Mouse (Mus musculus) adipocyte (in vitro differentiated cells): ENCODE measurements around the gene Jag2.

ENCODE experiments used
- DNase-seq: peaks from one replicate; pipeline ENCODE4 v3.0.0-alpha.2; 2016; ENCODE audit warnings: low spot score

Jag2 gene

DNA sequence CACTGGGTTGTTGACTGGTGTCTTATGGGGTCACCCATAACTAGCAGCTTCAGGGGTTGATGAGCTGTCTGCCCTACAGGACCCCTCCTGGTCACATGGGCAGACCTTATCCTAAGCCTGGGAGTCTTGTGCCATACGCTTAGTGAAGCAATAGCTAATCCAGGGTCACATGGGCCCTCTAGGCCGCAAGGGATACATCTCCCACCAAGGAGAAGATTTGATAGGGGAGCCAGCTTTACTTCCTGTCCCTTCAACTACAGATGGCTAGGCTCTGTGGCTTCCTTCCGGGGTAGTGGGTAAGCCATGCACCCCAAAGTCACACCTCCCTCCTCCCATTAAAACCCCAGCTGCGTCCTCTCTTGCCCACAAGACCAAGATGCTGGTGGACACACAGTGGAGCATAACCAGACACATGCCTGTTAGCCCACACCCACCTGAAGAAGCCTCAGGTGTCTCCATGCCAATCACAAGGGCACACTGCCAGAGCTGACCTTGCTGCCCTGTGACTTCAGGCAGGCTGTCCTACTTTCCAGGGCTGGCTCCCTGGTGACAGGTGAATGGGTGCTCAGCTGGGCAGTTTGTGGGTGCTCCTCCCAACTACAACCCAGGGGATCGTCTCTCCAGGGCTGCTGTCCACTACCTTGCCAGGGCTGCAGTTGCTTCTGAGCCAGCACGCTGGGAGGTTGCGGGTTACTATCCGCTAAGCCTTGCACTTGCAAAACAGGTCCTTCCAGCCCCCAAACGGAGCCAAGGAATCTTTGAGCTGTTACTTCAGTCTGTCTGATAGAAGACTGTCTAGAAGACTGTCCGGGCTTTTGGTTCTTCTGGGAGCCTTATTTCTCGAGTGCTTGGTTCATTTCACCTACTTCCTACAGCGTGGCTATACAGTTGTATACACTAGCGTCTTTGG is 61.1 kb downstream of the Jag2 start, which contains the start of gene Gpr132:
Gene Gpr132 (minus strand): TSS at position 51 of the 910 bp plus-strand sequence.
- no peak for DNase-seq

DNA sequence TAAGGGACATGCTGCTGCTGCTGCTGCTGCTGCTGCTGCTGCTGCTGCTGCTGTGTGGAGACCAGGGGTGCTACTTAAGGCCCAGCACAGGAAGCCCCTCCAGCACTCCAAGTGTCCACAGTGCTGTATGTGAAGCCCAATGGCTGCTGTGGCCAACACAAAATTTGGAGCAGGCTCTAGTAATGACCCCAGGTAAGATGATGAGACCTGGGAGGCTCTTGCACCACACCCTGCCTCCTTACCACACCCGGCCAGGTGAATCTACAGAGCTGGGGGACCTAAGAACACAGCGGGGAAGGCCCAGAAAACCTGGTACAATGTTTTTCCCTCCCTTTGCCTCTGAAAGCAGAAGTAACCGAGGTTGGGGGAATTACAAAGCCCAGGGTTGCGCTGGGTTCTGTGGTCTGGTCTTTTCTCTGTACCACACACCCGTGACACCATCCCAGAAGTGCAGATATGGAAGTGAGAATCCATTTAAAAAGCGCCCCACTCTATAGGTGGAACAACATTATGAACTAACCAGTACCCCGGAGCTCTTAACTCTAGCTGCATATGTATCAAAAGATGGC is 62.4 kb downstream of the Jag2 start:
- no peak for DNase-seq

DNA sequence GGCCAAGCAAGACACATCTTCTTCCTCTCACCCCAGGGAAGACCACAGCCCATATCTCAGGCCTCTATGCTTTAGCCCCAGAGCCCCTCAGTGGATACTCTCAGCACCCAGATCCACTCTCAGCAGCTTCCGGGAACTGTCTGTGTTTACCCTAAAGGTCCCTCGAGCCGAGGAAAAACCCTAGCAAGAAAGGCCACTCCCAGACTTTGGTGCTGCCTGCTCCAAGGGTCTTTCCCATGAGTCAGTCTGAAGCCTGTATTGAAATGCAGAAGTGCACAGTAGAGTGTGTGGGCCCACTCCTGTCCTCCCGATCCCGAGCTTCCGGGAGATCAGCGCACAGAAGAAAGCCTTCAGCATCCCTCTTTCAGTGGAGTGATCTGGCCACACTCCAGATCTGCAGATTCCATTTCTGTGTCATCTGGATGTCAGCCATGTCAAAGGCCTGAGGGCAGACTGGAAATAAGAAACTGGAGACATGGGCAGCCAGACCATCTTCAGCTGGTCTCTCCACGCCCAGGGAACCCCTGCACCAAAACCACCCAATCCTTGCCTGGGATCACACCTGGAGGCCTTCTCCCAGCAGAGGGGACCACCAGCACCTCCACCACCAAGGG is 63.0 kb downstream of the Jag2 start:
- DNase-seq, result peak; percentile 30

DNA sequence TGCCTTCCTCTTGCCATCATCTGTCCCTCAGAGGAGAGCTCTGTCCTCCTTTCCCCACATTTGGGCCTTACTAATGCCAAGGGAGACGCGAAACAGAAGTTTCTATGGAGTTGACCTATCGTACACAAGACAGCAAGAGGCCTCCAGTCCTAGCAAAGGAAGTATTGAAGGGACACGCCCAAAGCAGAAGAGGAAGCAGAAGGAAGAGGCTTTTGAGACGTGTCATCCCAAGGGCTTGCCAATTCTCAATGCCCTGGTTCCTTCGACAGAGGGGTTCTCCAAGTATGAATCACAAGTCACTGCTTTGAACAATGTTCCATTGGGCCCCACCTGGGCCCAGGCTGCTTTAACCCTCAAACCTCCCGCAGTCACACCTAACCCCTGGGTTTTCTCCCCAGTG is 64.8 kb downstream of the Jag2 start:
- DNase-seq, result no peak

DNA sequence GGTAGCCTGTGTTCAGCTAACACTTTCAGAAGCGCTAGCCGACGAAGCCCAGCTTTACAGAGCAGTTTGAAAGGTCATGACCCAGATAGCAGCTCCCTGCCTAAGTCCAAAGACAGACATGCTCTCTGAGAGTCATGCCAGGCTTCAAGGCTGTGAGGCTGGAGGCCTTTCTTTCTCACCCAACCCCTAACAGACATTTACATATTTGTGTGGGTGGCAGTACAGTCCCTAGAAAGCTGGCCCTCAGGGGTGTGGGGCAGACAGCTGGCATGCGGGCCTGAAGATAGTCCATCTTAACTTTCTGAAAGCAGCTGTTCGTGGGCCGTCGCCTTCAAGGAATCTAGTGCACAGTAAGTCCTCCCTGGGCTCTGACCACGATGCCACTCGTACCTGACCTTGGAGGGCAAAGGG is 67.7 kb downstream of the Jag2 start:
- no peak for DNase-seq

DNA sequence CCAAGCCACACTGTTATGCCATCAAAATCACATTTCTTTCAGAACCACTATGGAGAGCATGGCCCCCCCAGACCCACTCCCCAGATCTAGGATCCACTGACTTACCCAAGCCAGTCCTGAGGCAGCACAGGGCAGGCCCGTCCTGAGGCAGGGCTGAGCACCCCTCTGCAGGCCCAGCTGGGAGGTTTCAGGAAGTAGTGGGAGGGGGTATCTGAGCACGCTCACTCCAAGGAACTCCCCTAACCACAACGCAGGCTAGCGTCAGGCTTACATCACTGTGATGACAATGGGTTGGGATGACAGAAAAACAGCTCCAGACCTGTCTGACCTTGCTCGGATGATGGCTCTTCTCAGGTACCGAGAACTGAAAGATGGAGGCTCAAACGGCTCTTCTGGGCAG is 68.8 kb downstream of the Jag2 start:
- no peak for DNase-seq

DNA sequence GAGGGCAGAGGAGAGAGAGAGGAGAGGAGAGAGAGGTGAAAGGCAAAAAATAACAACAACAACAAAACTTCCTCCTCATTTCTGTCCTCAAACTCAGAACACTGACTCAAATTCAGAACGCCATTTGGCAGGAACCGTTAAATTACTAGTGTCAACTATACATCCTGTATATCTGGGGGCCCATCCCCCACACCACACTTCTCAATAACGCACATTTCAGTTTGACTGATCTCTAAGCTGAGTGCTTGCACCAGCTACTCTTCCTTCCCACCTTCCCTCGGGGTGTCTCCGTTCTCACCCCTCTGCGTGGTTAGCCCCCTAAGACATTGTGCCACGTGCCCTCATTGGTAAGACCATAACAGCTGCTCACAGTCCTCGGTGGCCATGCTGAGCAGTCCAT is 69.6 kb downstream of the Jag2 start:
- no peak for DNase-seq

DNA sequence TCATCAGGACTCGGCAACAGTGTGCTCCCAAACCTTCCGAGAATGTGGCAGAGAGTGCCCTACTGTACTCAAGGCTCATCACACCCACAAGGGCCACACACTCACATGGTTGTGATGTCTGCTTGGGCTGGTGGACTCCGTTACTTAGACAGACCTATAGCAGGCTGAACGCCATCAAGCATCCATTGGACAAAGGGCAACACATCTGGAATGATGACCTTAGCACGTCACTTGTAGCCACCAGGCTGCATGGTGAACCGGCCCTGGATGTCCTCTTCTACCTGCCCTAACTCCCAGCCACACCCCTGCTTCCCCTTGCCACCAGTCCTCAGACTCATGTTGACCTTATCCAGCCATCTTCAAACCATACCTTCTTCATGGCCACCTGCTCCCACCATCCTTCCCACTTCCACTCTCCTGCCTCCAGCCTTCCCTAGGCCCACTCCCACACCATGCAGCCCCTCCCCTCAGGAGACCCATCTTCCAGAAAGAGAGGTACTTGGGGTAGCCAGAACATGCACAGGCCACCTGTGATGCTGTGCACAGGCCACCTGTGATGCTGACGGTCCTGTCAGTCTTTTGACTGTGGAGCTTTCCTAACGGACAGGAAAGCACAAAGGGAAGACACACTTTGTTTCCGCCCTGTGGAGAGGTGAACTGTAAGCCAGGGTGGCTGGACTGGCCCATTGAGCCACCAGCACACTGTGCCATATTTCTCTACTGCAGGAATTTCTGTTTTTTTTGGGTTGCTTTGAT is 70.8 kb downstream of the Jag2 start:
- DNase-seq, result no peak
